Mouse (Mus musculus) activated CD4-positive, CD25-positive, alpha-beta regulatory T cell, adult 4 months (primary cell): Measurements from ENCODE around the gene Dmrt2. TPM values are rescaled to one million over a fixed set of nuclear protein-coding genes. Genes with fewer than 3 reads are reported as not detected.

Experiments
- ATAC-seq: one replicate; pipeline ENCODE4 v1.8.0; 2017
- polyA plus RNA-seq, 2 experiments: library from polyadenylated mRNA; unstranded; fragments of 100-300 nt; shearing (Covaris generic); gene quantifications; one replicate each; pipeline ENCODE4 v1.2.1; 2017

Dmrt2 gene
- polyA plus RNA-seq, 2 experiments from 2014 or later, result not detected

DNA sequence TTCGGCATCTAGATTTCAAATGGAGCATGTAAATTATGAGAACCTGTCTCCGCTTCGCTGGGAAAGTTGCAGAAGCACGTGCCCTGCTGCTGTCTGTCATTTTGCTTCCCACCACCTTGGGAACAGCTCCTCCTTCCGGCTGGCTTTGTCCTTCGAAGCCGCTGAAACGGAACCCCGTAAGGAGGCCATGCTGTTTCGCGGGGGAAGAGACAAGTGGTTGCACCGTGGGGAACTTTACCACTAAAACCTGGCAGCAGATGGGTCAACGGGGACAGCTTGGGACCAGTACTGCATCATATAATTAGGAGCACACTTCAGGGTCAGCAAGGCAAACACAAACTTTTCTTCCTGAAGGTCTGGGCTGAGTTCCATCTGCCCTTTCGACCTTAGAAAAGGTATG lies 26.6 kb downstream of the Dmrt2 start:
- ATAC-seq, result no peak

DNA sequence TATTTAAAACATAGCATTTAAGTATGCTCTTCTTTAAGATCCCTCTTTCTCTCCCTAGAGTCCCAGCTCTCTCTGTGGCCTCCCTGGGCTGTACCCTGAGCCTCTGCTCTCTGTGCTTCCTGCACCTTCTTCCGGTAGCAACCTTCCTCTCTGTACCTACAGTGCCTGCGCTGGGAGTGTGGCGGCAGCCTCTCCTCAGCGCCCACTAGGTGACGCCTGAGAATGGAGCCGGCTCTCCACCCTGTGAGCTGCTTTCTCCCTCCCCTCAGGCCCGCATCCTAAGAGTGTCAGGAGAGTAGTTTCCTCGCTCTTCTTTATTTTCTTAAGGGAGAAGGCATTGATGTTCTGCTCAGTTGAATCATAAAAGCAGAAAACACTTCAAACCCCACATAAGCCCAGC lies 41.2 kb downstream of the Dmrt2 start:
- ATAC-seq, result no peak

DNA sequence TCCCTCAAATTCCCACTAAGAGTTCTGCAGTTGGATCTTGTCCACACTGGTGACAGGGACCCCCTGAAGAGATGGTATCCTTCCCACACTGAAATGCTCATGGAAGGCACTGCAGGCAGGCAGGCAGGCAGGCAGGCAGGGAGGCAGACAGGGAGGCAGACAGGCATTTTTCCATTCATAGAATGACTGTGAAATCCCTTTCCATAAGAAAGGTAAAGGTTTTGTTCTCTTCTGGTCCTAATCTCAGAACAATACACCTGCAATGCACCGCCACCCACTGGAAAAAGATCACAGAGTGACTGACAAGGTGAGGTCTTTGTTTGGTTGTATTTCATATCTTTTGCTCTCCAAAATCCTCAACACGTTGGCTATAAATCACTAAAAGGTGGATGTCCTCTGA lies 42.7 kb downstream of the Dmrt2 start:
- no peak for ATAC-seq

GRCm38 (mm10) chr19:25722616-25723015 lies 50.4 kb downstream of the Dmrt2 start:
- no peak for ATAC-seq

Other genes starting within 250 kb of the Dmrt2 start
- not detected for gene Dmrt1, start 166.8 kb upstream of the Dmrt2 start, polyA plus RNA-seq
- not detected for gene Dmrt3, start 62.1 kb upstream of the Dmrt2 start, polyA plus RNA-seq